ENCODE assay signal across 26 mouse cellular contexts in the genomic region with DNA sequence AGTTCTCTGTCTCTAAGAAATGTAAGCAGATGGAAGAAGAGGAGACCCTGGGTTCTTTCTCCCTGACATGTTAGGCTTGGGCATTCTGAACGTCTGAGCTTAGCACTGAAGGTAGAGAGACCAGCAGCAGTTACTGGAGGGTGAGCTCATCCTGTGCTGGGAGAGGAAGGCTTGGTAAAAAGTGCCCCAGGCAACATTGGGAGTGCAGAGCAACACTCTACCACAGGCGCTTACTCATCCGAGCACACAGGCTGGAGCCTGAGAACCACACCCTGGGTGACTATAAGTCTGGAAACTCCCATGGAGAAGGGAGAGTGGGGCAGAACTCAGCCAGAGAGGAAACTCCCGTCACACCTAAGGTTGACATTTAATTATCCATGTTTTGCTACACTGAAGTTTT. TPM values are rescaled to one million over a fixed set of nuclear protein-coding genes. Genes with fewer than 3 reads are reported as not detected.
DNase-seq lines count a peak whose midpoint lies in the region; ATAC-seq and TF ChIP-seq lines count a peak whose summit lies in the region.
"Had no signal": no experiment of that assay in that cellular context is flagged by ENCODE, and none has a peak within 500 bp of the region (broad histone marks: within the 10 kb centered on the region; RNA-seq: fewer than 3 reads in every experiment).

No protein-coding gene starts in this region.

- H3K4me1 ChIP-seq in lung, postnatal 0 days (ENCODE audit: insufficient read depth, low read depth, low read length), result no peaks in the 10 kb centered on the region
- no peaks in the 10 kb centered on the region for H3K4me1 ChIP-seq in ES-E14 (ENCODE audit: control insufficient read depth in 2 of 2, insufficient read depth in 2 of 2, low read length in 2 of 2, poor library complexity in 1 of 2)
- H3K4me1 ChIP-seq in stomach, postnatal 0 days (replicated peaks; ENCODE audit: control insufficient read depth, insufficient read depth), result no peaks in the 10 kb centered on the region
- H3K4me1 ChIP-seq in midbrain, embryonic 11.5 days (ENCODE audit: control insufficient read depth, insufficient read depth, low read length), result no peaks in the 10 kb centered on the region
- H3K4me1 ChIP-seq: embryonic facial prominence, embryonic 13.5 days; forebrain, embryonic 10.5 days; midbrain, embryonic 10.5 days; neural tube, embryonic 12.5 days had no signal

- 82% methylated on average over 4 of the region's 4 CpGs for WGBS in lung, postnatal 0 days
- WGBS in stomach, postnatal 0 days, result 54% methylated on average over 4 of the region's 4 CpGs
- 82% methylated on average over 4 of the region's 4 CpGs for WGBS in midbrain, embryonic 11.5 days

- ATAC-seq in lung, postnatal 0 days, result no peak
- peak; percentile 100 for ATAC-seq in Patski
- ATAC-seq in stomach, postnatal 0 days (ENCODE audit: low FRiP score, low TSS enrichment), result peak; percentile 90
- ATAC-seq in midbrain, embryonic 11.5 days (ENCODE audit: low FRiP score), result no peak
- ATAC-seq: CD4-positive, CD25-positive, alpha-beta regulatory T cell, adult 4 months; hindbrain, postnatal 0 days had no signal

- H3K27ac ChIP-seq in lung, postnatal 0 days (ENCODE audit: low read length), result no peak overlapping the region
- no peak overlapping the region for H3K27ac ChIP-seq in ES-E14 (ENCODE audit: insufficient read depth, low read depth, low read length, poor library complexity, severe bottlenecking)
- no peak overlapping the region for H3K27ac ChIP-seq in stomach, postnatal 0 days (replicated peaks)
- no peak overlapping the region for H3K27ac ChIP-seq in midbrain, embryonic 11.5 days (ENCODE audit: low read depth, low read length)
- H3K27ac ChIP-seq: embryonic facial prominence, embryonic 13.5 days; forebrain, embryonic 10.5 days; hindbrain, postnatal 0 days; left cerebral cortex, adult 2 months; macrophage; midbrain, embryonic 10.5 days; neural tube, embryonic 12.5 days had no signal

- in situ Hi-C loops in ES-E14 (cut with MboI; ENCODE audit: low sequenced_read_pairs in 2 of 2, unreplicated experiment in 2 of 2), result no loop called here
- in situ Hi-C loops in Patski (cut with MboI; ENCODE audit: low pct_unique_long_range_greater_than_20kb), result loop anchor here (25.0 kb wide), 1 partner anchor 520 kb away; no protein-coding TSS in a partner anchor

- TF ChIP-seq EP300 in lung, postnatal 0 days (IDR thresholded peaks at IDR 0.05), result no peak
- TF ChIP-seq EP300 in stomach, postnatal 0 days (optimal IDR thresholded peaks at IDR 0.05), result no peak

- no peak overlapping the region for H3K4me2 ChIP-seq in lung, postnatal 0 days (replicated peaks; ENCODE audit: low read depth, low read length)
- H3K4me2 ChIP-seq in stomach, postnatal 0 days (replicated peaks; ENCODE audit: low read depth), result no peak overlapping the region
- no peak overlapping the region for H3K4me2 ChIP-seq in midbrain, embryonic 11.5 days
- H3K4me2 ChIP-seq: embryonic facial prominence, embryonic 13.5 days; liver, embryonic 11.5 days; lung, embryonic 14.5 days; neural tube, embryonic 12.5 days had no signal

- H3K9me3 ChIP-seq in lung, postnatal 0 days (ENCODE audit: low read length), result no peaks in the 10 kb centered on the region
- no peaks in the 10 kb centered on the region for H3K9me3 ChIP-seq in ES-E14 (ENCODE audit: control insufficient read depth, insufficient read depth, low read depth, low read length)
- no peaks in the 10 kb centered on the region for H3K9me3 ChIP-seq in stomach, postnatal 0 days (ENCODE audit: control insufficient read depth, low read length)
- H3K9me3 ChIP-seq in midbrain, embryonic 11.5 days (ENCODE audit: control insufficient read depth, low read length), result no peaks in the 10 kb centered on the region
- H3K9me3 ChIP-seq: embryonic facial prominence, embryonic 13.5 days; forebrain, embryonic 10.5 days; midbrain, embryonic 10.5 days; neural tube, embryonic 12.5 days had no signal

- CTCF ChIA-PET in Patski (lab: Charles Lee), result interaction anchor here (1.0 to 1.8 kb wide), 3 partner anchors 9 to 34 kb away, joined by 3 to 4 read pairs (median 3); no protein-coding TSS in a partner anchor

- H3K36me3 ChIP-seq in lung, postnatal 0 days (ENCODE audit: insufficient read depth, low read length), result peaks cover 25% of the 10 kb centered on the region; the same call in 1 of the 2 replicates
- no peaks in the 10 kb centered on the region for H3K36me3 ChIP-seq in ES-E14 (ENCODE audit: control insufficient read depth, insufficient read depth, low read length, poor library complexity, severe bottlenecking)
- peaks cover 19% of the 10 kb centered on the region for H3K36me3 ChIP-seq in stomach, postnatal 0 days (ENCODE audit: control insufficient read depth, insufficient read depth, low read length)
- H3K36me3 ChIP-seq in midbrain, embryonic 11.5 days (ENCODE audit: control insufficient read depth, insufficient read depth, low read length), result peaks cover 11% of the 10 kb centered on the region

- POLR2A ChIA-PET in Patski (lab: Charles Lee), result interaction anchor here (0.7 kb wide), 1 partner anchor 144 kb away, joined by 3 read pairs; no protein-coding TSS in a partner anchor

- no peak for TF ChIP-seq CTCF in lung, postnatal 0 days (IDR thresholded peaks at IDR 0.05)
- TF ChIP-seq CTCF in Patski (IDR thresholded peaks at IDR 0.05), result no peak
- no peak for TF ChIP-seq CTCF in stomach, postnatal 0 days (IDR thresholded peaks at IDR 0.05; ENCODE audit: low read depth)

- H3K4me3 ChIP-seq in lung, postnatal 0 days (ENCODE audit: low read depth, low read length), result no peak overlapping the region
- no peak overlapping the region for H3K4me3 ChIP-seq in ES-E14 (ENCODE audit: insufficient read depth in 1 of 2, low read depth in 1 of 2, low read length in 2 of 2, poor library complexity in 1 of 2, severe bottlenecking in 1 of 2)
- H3K4me3 ChIP-seq in stomach, postnatal 0 days (ENCODE audit: low read depth, low read length), result no peak overlapping the region
- H3K4me3 ChIP-seq in midbrain, embryonic 11.5 days (ENCODE audit: low read depth, low read length), result no peak overlapping the region
- H3K4me3 ChIP-seq: embryonic facial prominence, embryonic 13.5 days; forebrain, embryonic 10.5 days; left cerebral cortex, adult 2 months; midbrain, embryonic 10.5 days; neural tube, embryonic 12.5 days had no signal

- no peaks in the 10 kb centered on the region for H3K27me3 ChIP-seq in lung, postnatal 0 days (replicated peaks; ENCODE audit: insufficient read depth, low read length)
- no peaks in the 10 kb centered on the region for H3K27me3 ChIP-seq in Patski
- H3K27me3 ChIP-seq in stomach, postnatal 0 days (ENCODE audit: control insufficient read depth, insufficient read depth, low read length), result no peaks in the 10 kb centered on the region
- no peaks in the 10 kb centered on the region for H3K27me3 ChIP-seq in midbrain, embryonic 11.5 days (ENCODE audit: control insufficient read depth, insufficient read depth, low read length)
- H3K27me3 ChIP-seq: embryonic facial prominence, embryonic 13.5 days; neural tube, embryonic 12.5 days had no signal

- no peak overlapping the region for H3K9ac ChIP-seq in lung, postnatal 0 days (replicated peaks; ENCODE audit: low read depth)
- no peak overlapping the region for H3K9ac ChIP-seq in ES-E14 (ENCODE audit: insufficient read depth, low read depth, low read length, poor library complexity, severe bottlenecking)
- H3K9ac ChIP-seq in stomach, postnatal 0 days (ENCODE audit: low read length), result no peak overlapping the region
- no peak overlapping the region for H3K9ac ChIP-seq in midbrain, embryonic 11.5 days (ENCODE audit: low read length)
- H3K9ac ChIP-seq: embryonic facial prominence, embryonic 13.5 days; lung, embryonic 14.5 days; neural tube, embryonic 12.5 days had no signal

- DNase-seq in lung, postnatal 0 days (ENCODE audit: low spot score), result peak; percentile 15
- DNase-seq in lung, postnatal 36 days, result no peak
- DNase-seq in ES-E14 (ENCODE audit: low read depth, low spot score) (peak; percentile 26), Patski (ENCODE audit: low read depth, low spot score) (peak; percentile 97)
- DNase-seq in stomach, postnatal 0 days (ENCODE audit: low spot score), result no peak
- DNase-seq in kidney, adult 11 months, result no peak
- DNase-seq in midbrain, embryonic 11.5 days (ENCODE audit: low spot score, missing footprints), result no peak
- DNase-seq: adrenal gland, postnatal 10 days; cerebellum, adult 11 months; cerebellum, postnatal 10 days; gastrocnemius, postnatal 10 days; kidney, adult 18-20 months; kidney, postnatal 14 days; left cerebral cortex, postnatal 4 days; lung, embryonic 14.5 days; right cerebral cortex, postnatal 4 days had no signal

TF ChIP-seq in ES-E14, 5 proteins besides CTCF, POLR2A, EP300 and RAD21:
- TF ChIP-seq ZC3H11A (IDR thresholded peaks at IDR 0.05; ENCODE audit: borderline replicate concordance, low read depth, low read length) (no peak), MAFK (IDR thresholded peaks at IDR 0.05; ENCODE audit: insufficient read depth, low read depth, low read length) (no peak), HCFC1 (IDR thresholded peaks at IDR 0.05; ENCODE audit: borderline replicate concordance, insufficient read depth, low read length) (no peak), CHD2 (IDR thresholded peaks at IDR 0.05; ENCODE audit: low read depth, low read length) (no peak)

RNA-seq across cellular contexts. Expression of a gene that starts 30.3 kb away (rescaled TPM):
- polyA plus RNA-seq in lung, postnatal 0 days (2015; fragmentation: Nextera tagmentation; extraction: Ambion mirVana), result 7.7 and 8.7 TPM in 2 replicates
- total RNA-seq in ES-E14 (2012; rRNA removed), result 4.7 and 6.0 TPM in 2 replicates
- 67.5 TPM for polyA plus RNA-seq in Patski (2021)
- 4.7 and 5.5 TPM in 2 replicates for polyA plus RNA-seq in stomach, postnatal 0 days (2015; fragmentation: Nextera tagmentation; extraction: Ambion mirVana)
- 7.7 and 10.9 TPM in 2 replicates for polyA plus RNA-seq in midbrain, embryonic 11.5 days (2014; fragmentation: Nextera tagmentation; extraction: Ambion mirVana)
- total RNA-seq: MEL had no signal

Comparison
In these comparisons a context has a peak if more than half of its experiments do, and no peak if none do; other contexts are left out.
1. DNase-seq: peak in lung, postnatal 0 days (single experiment), ES-E14 (single experiment) and Patski (single experiment); none in lung, postnatal 36 days (single experiment), stomach, postnatal 0 days (single experiment), kidney, adult 11 months (single experiment) and midbrain, embryonic 11.5 days (single experiment).
2. ATAC-seq: peak in Patski (single experiment) and stomach, postnatal 0 days (single experiment); none in lung, postnatal 0 days (single experiment) and midbrain, embryonic 11.5 days (single experiment).